Mouse (Mus musculus) frontal cortex, postnatal 25 days (tissue): ENCODE results near the gene 1700057G04Rik.

Experiments used
- DNase-seq, 2 experiments: peaks; one replicate each; pipeline ENCODE4 v3.0.0; 2022; ENCODE audit warnings: low spot score in 2 of 2

Gene 1700057G04Rik

GRCm38 (mm10) chr9:92385831-92386230 is 76.7 kb downstream of the 1700057G04Rik start:
- DNase-seq, result no peak

- no peak for DNase-seq
These were observed 77.7 kb downstream of the 1700057G04Rik start for GRCm38 (mm10) chr9:92386871-92387270.

- DNase-seq, result no peak
These were observed 78.2 kb downstream of the 1700057G04Rik start for GRCm38 (mm10) chr9:92387404-92387803.

GRCm38 (mm10) chr9:92402628-92403027 is 93.5 kb downstream of the 1700057G04Rik start:
- DNase-seq, result no peak
